Comparison of ENCODE assay signal across 46 mouse cellular contexts in genomic region chr5:73004046-73004445, GRCm38 (mm10). TPM values are rescaled to one million over a fixed set of nuclear protein-coding genes. Genes with fewer than 3 reads are reported as not detected.
"Had no signal": no experiment of that assay in that cellular context is flagged by ENCODE, and none has a peak within 500 bp of the region (broad histone marks: within the 10 kb centered on the region; RNA-seq: fewer than 3 reads in every experiment).

No protein-coding gene starts in this region.

- H3K4me2 ChIP-seq: limb, embryonic 12.5 days; limb, embryonic 13.5 days; limb, embryonic 15.5 days; liver, embryonic 11.5 days; liver, embryonic 12.5 days; liver, embryonic 13.5 days; liver, embryonic 15.5 days; lung, embryonic 14.5 days; lung, embryonic 15.5 days; midbrain, embryonic 12.5 days; midbrain, embryonic 13.5 days; neural tube, embryonic 12.5 days had no signal

- H3K4me3 ChIP-seq: limb, embryonic 10.5 days; limb, embryonic 12.5 days; limb, embryonic 13.5 days; limb, embryonic 15.5 days; liver, embryonic 12.5 days; liver, embryonic 13.5 days; liver, embryonic 15.5 days; lung, embryonic 15.5 days; megakaryocyte, embryonic 14.5 days; midbrain, embryonic 10.5 days; midbrain, embryonic 12.5 days; midbrain, embryonic 13.5 days; myocyte; neural tube, embryonic 12.5 days had no signal

- H3K27ac ChIP-seq: limb, embryonic 10.5 days; limb, embryonic 12.5 days; limb, embryonic 13.5 days; limb, embryonic 15.5 days; liver, embryonic 12.5 days; liver, embryonic 13.5 days; liver, embryonic 14.5 days; liver, embryonic 15.5 days; lung, embryonic 15.5 days; macrophage; midbrain, embryonic 10.5 days; midbrain, embryonic 12.5 days; midbrain, embryonic 13.5 days; neural tube, embryonic 12.5 days had no signal

- H3K9ac ChIP-seq: limb, embryonic 12.5 days; limb, embryonic 13.5 days; limb, embryonic 15.5 days; liver, embryonic 12.5 days; liver, embryonic 13.5 days; liver, embryonic 14.5 days; liver, embryonic 15.5 days; liver, postnatal 0 days; lung, embryonic 14.5 days; lung, embryonic 15.5 days; midbrain, embryonic 12.5 days; midbrain, embryonic 13.5 days; neural tube, embryonic 12.5 days had no signal

- ATAC-seq: liver, embryonic 12.5 days; liver, postnatal 0 days; lung, postnatal 0 days; midbrain, embryonic 13.5 days; midbrain, embryonic 16.5 days had no signal

- DNase-seq: left cerebral cortex, postnatal 4 days; liver; liver, embryonic 13.5 days; liver, postnatal 0 days; lung, adult 18-20 months; lung, adult 2 months; lung, embryonic 14.5 days; lung, postnatal 10 days; lung, postnatal 14 days; lung, postnatal 36 days; lung, postnatal 4 days; midbrain, embryonic 14.5 days had no signal

- H3K9me3 ChIP-seq: limb, embryonic 10.5 days; limb, embryonic 12.5 days; limb, embryonic 13.5 days; limb, embryonic 15.5 days; liver, embryonic 12.5 days; liver, embryonic 13.5 days; liver, embryonic 15.5 days; lung, embryonic 15.5 days; midbrain, embryonic 10.5 days; midbrain, embryonic 12.5 days; midbrain, embryonic 13.5 days; neural tube, embryonic 12.5 days had no signal

- H3K36me3 ChIP-seq: limb, embryonic 10.5 days; limb, embryonic 12.5 days; limb, embryonic 13.5 days; limb, embryonic 15.5 days; liver, embryonic 12.5 days; liver, embryonic 13.5 days; liver, embryonic 15.5 days; lung, embryonic 15.5 days; midbrain, embryonic 10.5 days; midbrain, embryonic 12.5 days; midbrain, embryonic 13.5 days; neural tube, embryonic 12.5 days had no signal

RNA-seq across cellular contexts. Expression of gene Slc10a4, which starts 2.6 kb away (rescaled TPM):
- total RNA-seq: liver, adult 2 months; megakaryocyte progenitor cell, adult 5-6 weeks; megakaryocyte, adult 5-6 weeks; megakaryocyte-erythroid progenitor cell, adult 5-6 weeks; monocyte, adult 5-6 weeks had no signal
- polyA plus RNA-seq: liver, adult 2 months; liver, postnatal 0 days; macrophage had no signal

RNA-seq across cellular contexts. Expression of gene Gm10135, which starts 29.5 kb away (rescaled TPM):
- total RNA-seq: left cerebral cortex, adult 8-10 months; left cerebral cortex, postnatal 10 days; left cerebral cortex, postnatal 14 days; left cerebral cortex, postnatal 25 days; left cerebral cortex, postnatal 36 days; left cerebral cortex, postnatal 4 days; liver, adult 2 months; midbrain, postnatal 0 days; monocyte, adult 5-6 weeks had no signal
- polyA plus RNA-seq: limb, embryonic 10.5 days; limb, embryonic 11.5 days; limb, embryonic 12.5 days; limb, embryonic 13.5 days; limb, embryonic 14.5 days; limb, embryonic 15.5 days; liver, adult 2 months; liver, embryonic 11.5 days; liver, embryonic 12.5 days; liver, embryonic 13.5 days; liver, embryonic 14.5 days; liver, embryonic 15.5 days; liver, embryonic 16.5 days; liver, postnatal 0 days; lung, adult 2 months; lung, embryonic 14.5 days; lung, embryonic 15.5 days; lung, embryonic 16.5 days; lung, postnatal 0 days; macrophage; midbrain, embryonic 10.5 days; midbrain, embryonic 12.5 days; midbrain, embryonic 13.5 days; midbrain, embryonic 14.5 days; midbrain, embryonic 16.5 days; midbrain, postnatal 0 days; myocyte; neural tube, embryonic 11.5 days; neural tube, embryonic 12.5 days had no signal
